Mouse (Mus musculus) adrenal gland, postnatal 10 days (tissue): Measurements from ENCODE around the gene Tfeb. TPM values are rescaled to one million over a fixed set of nuclear protein-coding genes. Genes with fewer than 3 reads are reported as not detected.

Source experiments
- DNase-seq: peaks from one replicate; pipeline ENCODE4 v3.0.0; 2021; ENCODE audit warnings: mixed read lengths
- total RNA-seq, 2 experiments: library from RNA; stranded (reverse); gene quantifications; 2 replicates each; pipeline ENCODE4 v1.2.3; 2021

Gene Tfeb
- total RNA-seq, 2 experiments from 2014 or later, result 19.9 to 29.7 TPM

DNA sequence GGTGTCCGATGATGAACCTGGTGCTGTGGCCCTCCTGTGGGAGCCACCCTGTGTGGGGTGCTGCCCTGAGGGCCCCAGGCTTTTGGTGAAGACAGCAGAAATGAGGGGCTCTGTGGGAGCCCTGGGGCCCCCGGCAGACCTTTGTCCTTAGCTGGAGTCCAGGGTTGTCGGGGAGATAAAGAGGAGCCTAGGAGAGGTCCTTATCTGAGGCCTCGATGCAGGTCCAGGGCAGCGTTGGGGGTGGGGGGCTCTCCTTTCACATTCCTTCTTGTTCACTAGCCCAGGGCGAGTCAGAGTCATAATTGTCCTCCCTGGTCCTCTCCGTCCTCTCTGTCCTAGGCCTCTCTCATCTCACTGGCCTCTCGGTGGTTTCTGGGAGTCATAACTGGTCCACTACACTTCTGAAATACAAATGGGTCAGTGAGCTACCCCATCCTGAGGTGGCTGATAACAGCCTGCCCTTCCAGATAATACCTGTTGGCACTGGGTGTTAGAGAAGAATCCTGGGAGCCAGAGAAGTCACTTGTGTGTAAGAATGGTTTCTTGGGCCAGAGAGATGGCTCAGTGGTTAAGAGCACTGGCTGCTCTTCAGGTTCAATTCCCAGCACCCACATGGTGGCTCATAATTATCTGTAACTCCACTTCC is 16.4 kb downstream of the Tfeb start:
- DNase-seq, result no peak

GRCm38 (mm10) chr17:47754246-47754645 is 17.4 kb downstream of the Tfeb start:
- peak; percentile 80 for DNase-seq

GRCm38 (mm10) chr17:47756366-47756765 is 19.5 kb downstream of the Tfeb start:
- DNase-seq, result no peak

- DNase-seq, result no peak
Observed at GRCm38 (mm10) chr17:47757056-47757610, 20.3 kb downstream of the Tfeb start.

DNA sequence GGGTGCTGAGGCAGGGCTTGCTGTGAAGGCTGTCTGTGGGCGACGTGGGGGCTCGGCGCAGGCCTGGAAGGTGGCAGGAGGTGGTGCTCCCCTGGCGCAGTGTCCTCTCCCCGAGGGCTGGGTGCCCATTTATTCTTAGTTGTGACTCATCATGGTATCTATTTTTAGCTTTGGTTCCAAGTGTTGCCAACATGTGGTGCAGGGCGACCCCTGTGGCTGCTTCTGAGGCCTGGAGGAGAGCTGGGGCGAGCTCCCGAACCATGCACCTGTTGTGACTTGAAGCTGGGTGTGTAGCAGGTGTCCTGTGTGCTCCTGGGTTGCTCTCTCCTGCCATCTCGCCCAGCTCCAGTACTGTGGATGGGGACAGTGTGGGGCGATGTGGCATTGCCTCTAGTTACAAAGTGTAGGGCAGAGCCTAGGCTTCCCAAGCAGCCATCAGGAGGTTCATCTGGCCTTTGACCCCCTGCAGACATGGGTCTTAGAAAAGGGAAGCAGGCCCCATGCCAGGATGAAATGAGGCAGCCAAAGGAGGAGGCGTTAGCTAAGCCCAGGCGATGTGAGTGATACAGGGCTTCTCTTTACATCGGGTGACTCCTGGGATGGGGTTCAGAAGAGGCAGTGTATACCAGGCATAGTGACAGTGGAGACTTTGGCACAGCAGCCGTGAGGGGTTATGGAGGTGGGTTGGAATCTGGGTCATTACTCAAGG is 23.0 kb downstream of the Tfeb start:
- DNase-seq, result peak; percentile 64

DNA sequence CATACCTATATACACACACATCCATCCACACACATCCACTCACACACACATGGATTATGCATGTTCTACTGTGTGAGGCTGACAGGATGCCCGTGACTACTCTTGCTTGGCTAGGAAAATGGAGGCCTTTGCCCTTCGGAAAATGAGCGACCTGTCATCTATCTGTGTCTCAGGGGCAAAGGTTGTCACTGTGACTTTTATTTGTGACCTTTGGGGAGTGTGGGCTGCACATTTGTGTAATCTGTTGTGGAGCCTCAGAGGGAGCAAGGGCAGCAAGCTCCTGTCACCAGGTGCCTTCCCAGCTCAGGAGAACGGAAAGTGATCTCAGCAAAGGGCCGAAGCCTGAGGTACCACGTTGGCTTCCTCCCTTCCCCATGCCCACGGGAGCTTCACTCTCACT is 25.2 kb downstream of the Tfeb start:
- no peak for DNase-seq

GRCm38 (mm10) chr17:47762518-47763340 is 25.9 kb downstream of the Tfeb start:
- DNase-seq, result peak; percentile 76

- no peak for DNase-seq
Observed at GRCm38 (mm10) chr17:47765986-47766385, 29.2 kb downstream of the Tfeb start.

- DNase-seq, result no peak
Observed at GRCm38 (mm10) chr17:47766407-47767043, 29.7 kb downstream of the Tfeb start.

GRCm38 (mm10) chr17:47767081-47767455 is 30.2 kb downstream of the Tfeb start:
- no peak for DNase-seq

DNA sequence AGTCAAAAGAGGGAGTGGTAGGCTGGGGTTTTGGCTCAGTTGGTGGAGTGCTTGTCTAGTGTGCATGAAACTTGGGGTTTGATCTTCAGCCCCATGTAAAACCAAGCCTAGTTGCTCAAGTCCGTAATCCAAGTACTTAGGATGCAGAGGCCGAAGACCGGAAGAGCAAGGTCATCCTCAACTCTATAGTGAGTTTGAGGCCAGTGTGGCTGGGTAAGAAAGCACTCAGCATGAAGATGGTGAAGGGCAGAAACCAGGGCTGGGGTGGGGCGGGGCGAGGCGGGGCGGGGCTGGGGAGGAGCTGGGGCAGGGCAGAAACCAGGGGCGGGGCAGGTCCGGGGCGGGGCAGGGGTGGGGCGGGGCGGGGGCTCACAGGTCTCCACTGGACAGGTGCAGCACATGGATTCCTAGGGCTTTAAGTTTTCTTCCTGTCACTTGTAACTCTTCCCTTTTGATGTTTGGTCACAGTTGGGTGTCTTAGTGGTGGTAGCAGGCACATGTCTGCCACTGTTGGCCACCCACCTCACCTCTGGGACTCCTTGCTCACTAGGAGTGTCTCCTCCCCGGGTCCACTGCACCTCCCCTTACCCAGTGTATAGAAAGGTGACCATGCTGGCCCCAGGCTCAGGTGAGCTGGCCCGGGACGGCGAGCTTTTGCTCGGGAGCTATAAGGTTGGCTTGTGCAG is 30.8 kb downstream of the Tfeb start:
- no peak for DNase-seq

DNA sequence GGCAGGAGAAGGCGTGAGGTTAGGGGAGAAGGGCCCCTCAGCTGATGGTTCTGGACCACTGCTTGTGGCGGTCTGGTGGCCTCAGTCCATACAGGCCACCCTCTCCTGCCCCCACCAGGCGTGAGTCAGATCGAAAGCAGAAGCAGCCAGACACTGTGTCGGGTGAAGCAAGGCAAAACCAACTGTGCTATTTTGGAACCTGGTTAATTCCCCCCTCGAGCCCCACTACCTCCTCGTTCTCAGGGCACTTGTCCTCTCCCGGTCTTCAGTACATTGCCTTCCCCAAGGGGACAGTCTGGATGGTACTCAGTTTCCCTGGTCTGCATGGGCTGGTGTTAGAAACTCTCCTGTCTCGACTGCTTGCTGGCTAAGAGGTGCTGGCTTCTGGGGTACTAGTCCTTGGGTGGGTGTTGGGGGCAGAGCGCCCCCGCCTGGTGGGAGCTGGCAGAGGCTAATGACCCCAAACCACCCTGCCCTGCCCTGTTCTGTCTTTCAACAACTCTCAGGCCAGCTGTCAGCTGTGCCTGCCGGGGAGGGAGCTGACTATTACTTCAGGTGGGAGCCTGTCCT is 32.0 kb downstream of the Tfeb start:
- DNase-seq, result no peak

- no peak for DNase-seq
Observed at GRCm38 (mm10) chr17:47769389-47770299, 32.8 kb downstream of the Tfeb start.

GRCm38 (mm10) chr17:47773604-47774003 is 36.8 kb downstream of the Tfeb start:
- no peak for DNase-seq

DNA sequence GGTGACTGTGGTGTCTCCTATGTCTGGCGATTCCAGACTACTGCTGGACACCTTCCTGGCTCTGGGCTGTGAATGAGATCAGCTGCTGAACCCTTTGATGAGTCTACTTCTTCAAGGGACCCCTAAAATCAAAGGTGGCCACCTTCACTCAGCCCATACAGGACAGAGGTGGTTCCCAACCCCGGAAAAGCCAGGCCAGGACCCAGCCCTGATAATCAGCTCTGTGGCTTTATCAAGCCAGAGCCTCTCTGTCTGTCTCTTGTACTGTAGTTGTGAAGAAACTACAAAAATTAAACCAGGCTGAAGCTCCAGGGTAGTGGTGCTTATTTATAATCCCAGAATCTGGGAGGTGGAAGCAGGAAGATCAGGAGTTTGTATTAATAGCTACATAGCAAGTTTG is 40.3 kb downstream of the Tfeb start:
- no peak for DNase-seq

DNA sequence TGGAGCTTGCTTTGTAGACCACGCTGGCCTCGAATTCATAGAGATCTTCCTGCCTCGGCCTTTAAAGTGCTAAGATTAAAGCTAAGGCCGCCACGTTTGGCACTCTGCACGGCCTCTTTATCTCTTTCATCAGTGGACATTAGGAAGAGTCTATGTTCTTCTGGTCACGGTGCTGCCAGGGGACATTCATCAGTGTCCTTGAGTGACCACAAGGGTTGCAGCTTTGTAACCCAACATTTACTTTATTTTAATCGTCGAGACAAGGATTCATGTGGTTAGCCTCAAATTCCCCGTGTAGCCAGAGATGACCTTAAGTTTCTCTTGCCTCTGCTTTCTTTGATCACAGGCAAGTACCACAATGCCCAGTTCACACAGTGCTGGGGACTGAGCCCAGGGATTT is 43.6 kb downstream of the Tfeb start:
- no peak for DNase-seq

DNA sequence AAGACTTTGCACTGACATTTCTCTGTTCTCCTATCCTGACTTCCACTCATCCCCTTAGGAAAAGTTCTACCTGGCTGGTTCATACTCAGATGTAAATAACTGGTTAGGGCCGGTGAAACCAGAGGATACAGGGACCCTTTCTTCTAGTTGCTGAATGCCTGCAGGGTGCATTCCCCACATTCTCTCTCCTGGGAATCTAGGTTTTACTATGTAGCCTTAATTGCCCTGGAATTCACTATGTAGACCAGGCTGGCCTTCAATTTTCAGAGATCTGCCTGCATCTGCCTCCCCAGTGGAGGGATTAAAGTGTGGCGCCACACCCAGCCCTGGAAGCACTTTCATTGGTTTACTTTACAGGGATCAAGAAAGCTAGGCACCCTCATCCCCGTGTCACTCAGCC is 45.7 kb downstream of the Tfeb start:
- DNase-seq, result no peak

GRCm38 (mm10) chr17:47783445-47784223 is 46.8 kb downstream of the Tfeb start:
- DNase-seq, result no peak

DNA sequence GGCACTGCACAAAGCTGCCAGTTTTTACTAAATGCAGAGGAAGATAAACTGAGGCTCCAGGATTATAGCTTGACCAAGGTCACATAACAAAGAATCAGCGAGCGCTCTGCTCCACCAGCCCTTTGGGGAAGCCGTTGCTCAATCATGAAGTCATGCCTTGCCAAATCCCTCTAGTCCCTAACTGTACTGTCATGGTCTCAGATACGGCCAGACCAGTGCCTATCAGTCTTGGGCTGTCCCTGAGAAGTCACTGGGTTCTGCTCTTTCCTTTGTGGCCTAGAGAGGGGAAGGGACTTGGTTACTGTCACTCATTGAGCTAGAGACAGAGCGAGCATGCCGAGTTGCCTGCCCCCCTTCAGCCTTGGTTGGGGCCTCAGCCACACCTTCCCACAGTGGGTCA is 47.6 kb downstream of the Tfeb start:
- DNase-seq, result peak; percentile 63

GRCm38 (mm10) chr17:47787632-47788031 is 50.8 kb downstream of the Tfeb start:
- no peak for DNase-seq
